Mouse (Mus musculus): ENCODE measurements at regions not wholly inside any gene's neighbourhood (a gene's known extent, or its start where the extent isn't known, plus 50 kb on each side); places are given as distances from the start of the nearest gene placed in this dataset.

GRCm38 (mm10) chr10:124119585-124119984 is 855.8 kb downstream of the Fam19a2 start:
- no peaks in the 10 kb centered on the region for H3K4me1 ChIP-seq (ENCODE audit: insufficient read depth, low read depth, low read length)
- H3K4me2 ChIP-seq (replicated peaks; ENCODE audit: low read depth, low read length) = no peak overlapping the region
- H3K9ac ChIP-seq (replicated peaks; ENCODE audit: low read depth) = no peak overlapping the region
- H3K27ac ChIP-seq (ENCODE audit: low read length) = no peak overlapping the region
- no peaks in the 10 kb centered on the region for H3K36me3 ChIP-seq (ENCODE audit: insufficient read depth, low read length)
- no peak overlapping the region for H3K4me3 ChIP-seq (ENCODE audit: low read depth, low read length)
- TF ChIP-seq EP300 (IDR thresholded peaks at IDR 0.05) = peak; percentile 82
- no peak for TF ChIP-seq CTCF (IDR thresholded peaks at IDR 0.05)
- H3K9me3 ChIP-seq (ENCODE audit: low read length) = no peaks in the 10 kb centered on the region
- DNase-seq (ENCODE audit: low spot score) = peak; percentile 78
- no peaks in the 10 kb centered on the region for H3K27me3 ChIP-seq (replicated peaks; ENCODE audit: insufficient read depth, low read length)
- peak; percentile 91 for ATAC-seq

GRCm38 (mm10) chr10:124138456-124138855 is 874.7 kb downstream of the Fam19a2 start:
- Histone ChIP-seq H3K27ac (ENCODE audit: low read length) (no peak overlapping the region), H3K27me3 (replicated peaks; ENCODE audit: insufficient read depth, low read length) (no peaks in the 10 kb centered on the region), H3K9me3 (ENCODE audit: low read length) (no peaks in the 10 kb centered on the region), H3K4me2 (replicated peaks; ENCODE audit: low read depth, low read length) (no peak overlapping the region), H3K4me3 (ENCODE audit: low read depth, low read length) (no peak overlapping the region), H3K36me3 (ENCODE audit: insufficient read depth, low read length) (no peaks in the 10 kb centered on the region), H3K9ac (replicated peaks; ENCODE audit: low read depth) (no peak overlapping the region), H3K4me1 (ENCODE audit: insufficient read depth, low read depth, low read length) (no peaks in the 10 kb centered on the region)
- DNase-seq (ENCODE audit: low spot score) = no peak
- TF ChIP-seq CTCF (IDR thresholded peaks at IDR 0.05) = no peak
- TF ChIP-seq EP300 (IDR thresholded peaks at IDR 0.05) = no peak
- WGBS = 60% methylated on average over 2 of the region's 2 CpGs
- ATAC-seq = no peak

- no peaks in the 10 kb centered on the region for H3K27me3 ChIP-seq (replicated peaks; ENCODE audit: insufficient read depth, low read length)
- no peak overlapping the region for H3K9ac ChIP-seq (replicated peaks; ENCODE audit: low read depth)
- no peak for DNase-seq (ENCODE audit: low spot score)
- WGBS = 63% methylated on average over 1 of the region's 1 CpGs
- ATAC-seq = no peak
- H3K4me1 ChIP-seq (ENCODE audit: insufficient read depth, low read depth, low read length) = no peaks in the 10 kb centered on the region
- TF ChIP-seq EP300 (IDR thresholded peaks at IDR 0.05) = no peak
- H3K9me3 ChIP-seq (ENCODE audit: low read length) = no peaks in the 10 kb centered on the region
- no peak overlapping the region for H3K4me3 ChIP-seq (ENCODE audit: low read depth, low read length)
- H3K4me2 ChIP-seq (replicated peaks; ENCODE audit: low read depth, low read length) = no peak overlapping the region
- no peaks in the 10 kb centered on the region for H3K36me3 ChIP-seq (ENCODE audit: insufficient read depth, low read length)
- no peak overlapping the region for H3K27ac ChIP-seq (ENCODE audit: low read length)
Observed at GRCm38 (mm10) chr10:124142336-124142735, 878.5 kb downstream of the Fam19a2 start.

GRCm38 (mm10) chr10:124146751-124147469 is 883.1 kb downstream of the Fam19a2 start:
- Histone ChIP-seq H3K4me1 (ENCODE audit: insufficient read depth, low read depth, low read length) (no peaks in the 10 kb centered on the region), H3K36me3 (ENCODE audit: insufficient read depth, low read length) (no peaks in the 10 kb centered on the region), H3K9ac (replicated peaks; ENCODE audit: low read depth) (no peak overlapping the region), H3K4me2 (replicated peaks; ENCODE audit: low read depth, low read length) (no peak overlapping the region), H3K4me3 (ENCODE audit: low read depth, low read length) (no peak overlapping the region), H3K27ac (ENCODE audit: low read length) (no peak overlapping the region), H3K9me3 (ENCODE audit: low read length) (no peaks in the 10 kb centered on the region), H3K27me3 (replicated peaks; ENCODE audit: insufficient read depth, low read length) (no peaks in the 10 kb centered on the region)
- ATAC-seq (no peak), DNase-seq (ENCODE audit: low spot score) (no peak)
- TF ChIP-seq CTCF (IDR thresholded peaks at IDR 0.05) (no peak), EP300 (IDR thresholded peaks at IDR 0.05) (no peak)
- 49% methylated on average over 9 of the region's 9 CpGs for WGBS

- Histone ChIP-seq H3K9ac (replicated peaks; ENCODE audit: low read depth) (no peak overlapping the region), H3K27ac (ENCODE audit: low read length) (no peak overlapping the region), H3K4me3 (ENCODE audit: low read depth, low read length) (no peak overlapping the region), H3K9me3 (ENCODE audit: low read length) (no peaks in the 10 kb centered on the region), H3K4me1 (ENCODE audit: insufficient read depth, low read depth, low read length) (no peaks in the 10 kb centered on the region), H3K36me3 (ENCODE audit: insufficient read depth, low read length) (no peaks in the 10 kb centered on the region), H3K4me2 (replicated peaks; ENCODE audit: low read depth, low read length) (no peak overlapping the region), H3K27me3 (replicated peaks; ENCODE audit: insufficient read depth, low read length) (no peaks in the 10 kb centered on the region)
- ATAC-seq (no peak), DNase-seq (ENCODE audit: low spot score) (no peak)
- 86% methylated on average over 7 of the region's 7 CpGs for WGBS
- TF ChIP-seq EP300 (IDR thresholded peaks at IDR 0.05) (no peak), CTCF (IDR thresholded peaks at IDR 0.05) (no peak)
Observed at GRCm38 (mm10) chr10:124163441-124163840, 899.6 kb downstream of the Fam19a2 start.

- WGBS = 57% methylated on average over 2 of the region's 2 CpGs
- H3K4me1 ChIP-seq (ENCODE audit: insufficient read depth, low read depth, low read length) = no peaks in the 10 kb centered on the region
Observed at GRCm38 (mm10) chr10:124175598-124175997, 911.8 kb downstream of the Fam19a2 start.

GRCm38 (mm10) chr10:124208317-124208716 is 944.5 kb downstream of the Fam19a2 start:
- H3K4me1 ChIP-seq (ENCODE audit: insufficient read depth, low read depth, low read length) = no peaks in the 10 kb centered on the region
- no peak for TF ChIP-seq CTCF (IDR thresholded peaks at IDR 0.05)
- no peak for TF ChIP-seq EP300 (IDR thresholded peaks at IDR 0.05)
- no peak for DNase-seq (ENCODE audit: low spot score)
- no peak for ATAC-seq
- H3K36me3 ChIP-seq (ENCODE audit: insufficient read depth, low read length) = no peaks in the 10 kb centered on the region
- WGBS = 83% methylated on average over 2 of the region's 2 CpGs
- H3K9me3 ChIP-seq (ENCODE audit: low read length) = no peaks in the 10 kb centered on the region
- H3K4me3 ChIP-seq (ENCODE audit: low read depth, low read length) = no peak overlapping the region
- H3K27ac ChIP-seq (ENCODE audit: low read length) = no peak overlapping the region
- no peaks in the 10 kb centered on the region for H3K27me3 ChIP-seq (replicated peaks; ENCODE audit: insufficient read depth, low read length)
- H3K4me2 ChIP-seq (replicated peaks; ENCODE audit: low read depth, low read length) = no peak overlapping the region
- no peak overlapping the region for H3K9ac ChIP-seq (replicated peaks; ENCODE audit: low read depth)

More at GRCm38 (mm10) chr10:124175598-124175997, 911.8 kb downstream of the Fam19a2 start:
- Histone ChIP-seq H3K4me3 (ENCODE audit: low read depth, low read length) (no peak overlapping the region), H3K4me2 (replicated peaks; ENCODE audit: low read depth, low read length) (no peak overlapping the region), H3K27ac (ENCODE audit: low read length) (no peak overlapping the region), H3K9me3 (ENCODE audit: low read length) (no peaks in the 10 kb centered on the region), H3K36me3 (ENCODE audit: insufficient read depth, low read length) (no peaks in the 10 kb centered on the region), H3K27me3 (replicated peaks; ENCODE audit: insufficient read depth, low read length) (no peaks in the 10 kb centered on the region), H3K9ac (replicated peaks; ENCODE audit: low read depth) (no peak overlapping the region)
- TF ChIP-seq EP300 (IDR thresholded peaks at IDR 0.05) (no peak), CTCF (IDR thresholded peaks at IDR 0.05) (no peak)
- DNase-seq (ENCODE audit: low spot score) (no peak), ATAC-seq (no peak)
